Mouse (Mus musculus) neural tube, embryonic 10.5 days (tissue): ENCODE results near the gene Rasgef1a.

Experiments
- DNase-seq: peaks from one replicate; pipeline ENCODE4 v3.0.0-alpha.2; 2017; ENCODE audit warnings: low spot score; ENCODE audit errors: extremely low spot score

The Rasgef1a gene

GRCm38 (mm10) chr6:118070321-118071012 is 59.2 kb downstream of the Rasgef1a start:
- no peak for DNase-seq

GRCm38 (mm10) chr6:118071013-118071350 is 59.7 kb downstream of the Rasgef1a start:
- no peak for DNase-seq

- DNase-seq: no peak
These were observed 60.2 kb downstream of the Rasgef1a start for GRCm38 (mm10) chr6:118071416-118071815.

- DNase-seq: no peak
These were observed 60.9 kb downstream of the Rasgef1a start for GRCm38 (mm10) chr6:118072176-118072575.

GRCm38 (mm10) chr6:118074151-118074550 is 62.9 kb downstream of the Rasgef1a start:
- no peak for DNase-seq

GRCm38 (mm10) chr6:118076256-118076655 is 65.0 kb downstream of the Rasgef1a start:
- DNase-seq: no peak

GRCm38 (mm10) chr6:118076748-118077147 is 65.5 kb downstream of the Rasgef1a start:
- DNase-seq: no peak

- DNase-seq: no peak
These were observed 66.2 kb downstream of the Rasgef1a start for GRCm38 (mm10) chr6:118077421-118077820.

- no peak for DNase-seq
These were observed 67.5 kb downstream of the Rasgef1a start for GRCm38 (mm10) chr6:118078751-118079150.

GRCm38 (mm10) chr6:118079292-118079691 is 68.1 kb downstream of the Rasgef1a start:
- DNase-seq: no peak

- no peak for DNase-seq
These were observed 68.7 kb downstream of the Rasgef1a start for GRCm38 (mm10) chr6:118079762-118080465.

GRCm38 (mm10) chr6:118080711-118081110 is 69.5 kb downstream of the Rasgef1a start:
- DNase-seq: no peak

- DNase-seq: no peak
These were observed 71.1 kb downstream of the Rasgef1a start for GRCm38 (mm10) chr6:118082384-118082783.

GRCm38 (mm10) chr6:118083608-118084007 is 72.4 kb downstream of the Rasgef1a start:
- DNase-seq: no peak

GRCm38 (mm10) chr6:118084596-118084995 is 73.4 kb downstream of the Rasgef1a start:
- DNase-seq: no peak

GRCm38 (mm10) chr6:118087955-118088354 is 76.7 kb downstream of the Rasgef1a start:
- no peak for DNase-seq

- no peak for DNase-seq
These were observed 77.7 kb downstream of the Rasgef1a start for GRCm38 (mm10) chr6:118088750-118089440.

GRCm38 (mm10) chr6:118090827-118091226 is 79.6 kb downstream of the Rasgef1a start:
- no peak for DNase-seq

GRCm38 (mm10) chr6:118097765-118098365 is 86.6 kb downstream of the Rasgef1a start:
- DNase-seq: no peak

- DNase-seq: no peak
These were observed 88.1 kb downstream of the Rasgef1a start for GRCm38 (mm10) chr6:118099311-118099802.

GRCm38 (mm10) chr6:118111810-118112209 is 100.6 kb downstream of the Rasgef1a start:
- no peak for DNase-seq

- DNase-seq: no peak
These were observed 111.5 kb downstream of the Rasgef1a start for GRCm38 (mm10) chr6:118122767-118123166.
